Mouse (Mus musculus) hindbrain, embryonic 14.5 days (tissue): ENCODE results near the gene Ak1. TPM values are rescaled to one million over a fixed set of nuclear protein-coding genes. Genes with fewer than 3 reads are reported as not detected.

Source experiments
- ATAC-seq: fragments of 200-750 bp; cut with Nextera tagmentation; 2 replicates; pipeline ENCODE4 v1.8.0; 2017; ENCODE audit warnings: moderate number of reproducible peaks, mild to moderate bottlenecking, moderate TSS enrichment, moderate library complexity; ENCODE audit not compliant: low FRiP score
- DNase-seq: peaks from one replicate; pipeline ENCODE4 v3.0.0-alpha.2; 2015; ENCODE audit warnings: low spot score
- H3K27ac ChIP-seq: fragments of 300-500 bp; sonication (generic); 2 replicates; pipeline ENCODE4 v1.5.1; 2014; ENCODE audit warnings: mild to moderate bottlenecking, moderate library complexity
- H3K27me3 ChIP-seq: fragments of 300-500 bp; sonication (generic); 2 replicates; pipeline ENCODE4 v1.6.1; 2014; ENCODE audit warnings: mild to moderate bottlenecking, low read length, mixed read lengths; ENCODE audit not compliant: control insufficient read depth, insufficient read depth
- H3K36me3 ChIP-seq: fragments of 300-500 bp; sonication (generic); replicated peaks from 2 replicates; pipeline ENCODE4 v1.6.1; 2014; ENCODE audit not compliant: control insufficient read depth, insufficient read depth
- H3K4me1 ChIP-seq: fragments of 300-500 bp; sonication (generic); replicated peaks from 2 replicates; pipeline ENCODE4 v1.6.1; 2014; ENCODE audit warnings: antibody characterized with exemption, low read length, mixed read lengths; ENCODE audit not compliant: control insufficient read depth, insufficient read depth
- H3K4me2 ChIP-seq: fragments of 300-500 bp; sonication (generic); replicated peaks from 2 replicates; pipeline ENCODE4 v1.6.1; 2014; ENCODE audit warnings: mild to moderate bottlenecking, moderate library complexity
- H3K4me3 ChIP-seq: fragments of 300-500 bp; sonication (generic); replicated peaks from 2 replicates; pipeline ENCODE4 v1.5.1; 2014; ENCODE audit warnings: mild to moderate bottlenecking, low read length
- H3K9ac ChIP-seq: fragments of 300-500 bp; sonication (generic); 2 replicates; pipeline ENCODE4 v1.6.1; 2014
- H3K9me3 ChIP-seq: fragments of 300-500 bp; sonication (generic); 2 replicates; pipeline ENCODE4 v1.6.1; 2016; ENCODE audit warnings: low read length; ENCODE audit not compliant: control insufficient read depth
- WGBS: fragments of 180-500 bp; shearing (Covaris S2); extraction: QIAGEN DNeasy Blood & Tissue Kit; methylation state at CpG from one replicate; pipeline ENCODE4 v1.1.7; 2014; 5-methylcytosine and 5-hydroxymethylcytosine counted together
- polyA plus RNA-seq: library from polyadenylated mRNA; unstranded; fragments of >200 nt; fragmentation: Nextera tagmentation; extraction: Ambion mirVana; gene quantifications from 2 replicates; pipeline ENCODE4 v1.2.1, GENCODE M21; 2014

Gene Ak1
- polyA plus RNA-seq, 1 experiment from 2014 or later: 78.1 TPM

- Histone ChIP-seq H3K4me3 (no peak overlapping the region), H3K4me1 (no peaks in the 10 kb centered on the region), H3K4me2 (no peak overlapping the region), H3K9ac (no peak overlapping the region), H3K9me3 (no peaks in the 10 kb centered on the region), H3K36me3 (no peaks in the 10 kb centered on the region), H3K27ac (no peak overlapping the region), H3K27me3 (no peaks in the 10 kb centered on the region)
- WGBS: 64% methylated on average over 9 of the region's 9 CpGs
- no peak for ATAC-seq
- no peak for DNase-seq
Observed at GRCm38 (mm10) chr2:32671907-32672595, 50.5 kb downstream of the Ak1 start.

GRCm38 (mm10) chr2:32673176-32673917 is 51.8 kb downstream of the Ak1 start:
- ATAC-seq: no peak
- no peak overlapping the region for H3K9ac ChIP-seq
- H3K9me3 ChIP-seq: no peaks in the 10 kb centered on the region
- H3K4me2 ChIP-seq: no peak overlapping the region
- DNase-seq: no peak
- no peaks in the 10 kb centered on the region for H3K4me1 ChIP-seq
- 84% methylated on average over 16 of the region's 16 CpGs for WGBS
- H3K4me3 ChIP-seq: no peak overlapping the region
- no peaks in the 10 kb centered on the region for H3K36me3 ChIP-seq
- H3K27ac ChIP-seq: no peak overlapping the region
- H3K27me3 ChIP-seq: no peaks in the 10 kb centered on the region

GRCm38 (mm10) chr2:32676821-32677220 is 55.3 kb downstream of the Ak1 start:
- Histone ChIP-seq H3K27me3 (no peaks in the 10 kb centered on the region), H3K4me1 (no peaks in the 10 kb centered on the region), H3K9ac (no peak overlapping the region), H3K4me2 (no peak overlapping the region), H3K9me3 (no peaks in the 10 kb centered on the region), H3K4me3 (no peak overlapping the region), H3K36me3 (0 out of 2 replicates have a peak, but pooled peaks cover under 1% of the 10 kb centered on the region), H3K27ac (no peak overlapping the region)
- no peak for DNase-seq
- no peak for ATAC-seq
- WGBS: 89% methylated on average over 3 of the region's 3 CpGs

GRCm38 (mm10) chr2:32677683-32678082 is 56.1 kb downstream of the Ak1 start:
- WGBS: 92% methylated on average over 7 of the region's 7 CpGs
- H3K9me3 ChIP-seq: no peaks in the 10 kb centered on the region
- no peak overlapping the region for H3K9ac ChIP-seq
- ATAC-seq: no peak
- H3K4me3 ChIP-seq: no peak overlapping the region
- H3K4me2 ChIP-seq: no peak overlapping the region
- DNase-seq: no peak
- no peak overlapping the region for H3K27ac ChIP-seq
- H3K36me3 ChIP-seq: peaks cover 9% of the 10 kb centered on the region
- no peaks in the 10 kb centered on the region for H3K27me3 ChIP-seq
- H3K4me1 ChIP-seq: no peaks in the 10 kb centered on the region

GRCm38 (mm10) chr2:32680051-32680451 is 58.5 kb downstream of the Ak1 start:
- no peak for ATAC-seq
- no peak for DNase-seq
- WGBS: 62% methylated on average over 7 of the region's 7 CpGs
- Histone ChIP-seq H3K9me3 (no peaks in the 10 kb centered on the region), H3K36me3 (peaks cover 33% of the 10 kb centered on the region), H3K27ac (no peak overlapping the region), H3K4me2 (no peak overlapping the region), H3K4me3 (no peak overlapping the region), H3K9ac (no peak overlapping the region), H3K27me3 (no peaks in the 10 kb centered on the region), H3K4me1 (no peaks in the 10 kb centered on the region)

- 87% methylated on average over 19 of the region's 19 CpGs for WGBS
- Histone ChIP-seq H3K36me3 (peaks cover 43% of the 10 kb centered on the region), H3K4me2 (no peak overlapping the region), H3K27me3 (no peaks in the 10 kb centered on the region), H3K4me3 (no peak overlapping the region), H3K4me1 (no peaks in the 10 kb centered on the region), H3K9me3 (no peaks in the 10 kb centered on the region), H3K27ac (no peak overlapping the region), H3K9ac (no peak overlapping the region)
- DNase-seq (no peak), ATAC-seq (no peak)
Observed at GRCm38 (mm10) chr2:32680961-32681650, 59.5 kb downstream of the Ak1 start.

GRCm38 (mm10) chr2:32681754-32682153 is 60.2 kb downstream of the Ak1 start:
- H3K4me2 ChIP-seq: no peak overlapping the region
- H3K27me3 ChIP-seq: no peaks in the 10 kb centered on the region
- H3K36me3 ChIP-seq: peaks cover 49% of the 10 kb centered on the region
- H3K9me3 ChIP-seq: no peaks in the 10 kb centered on the region
- H3K9ac ChIP-seq: no peak overlapping the region
- no peak overlapping the region for H3K27ac ChIP-seq
- H3K4me3 ChIP-seq: no peak overlapping the region
- DNase-seq (no peak), ATAC-seq (no peak)
- no peaks in the 10 kb centered on the region for H3K4me1 ChIP-seq
- 65% methylated on average over 6 of the region's 6 CpGs for WGBS

- Histone ChIP-seq H3K36me3 (peaks cover 61% of the 10 kb centered on the region), H3K9me3 (no peaks in the 10 kb centered on the region), H3K4me2 (no peak overlapping the region), H3K9ac (no peak overlapping the region), H3K27me3 (no peaks in the 10 kb centered on the region), H3K4me3 (no peak overlapping the region), H3K27ac (no peak overlapping the region), H3K4me1 (no peaks in the 10 kb centered on the region)
- WGBS: 76% methylated on average over 14 of the region's 14 CpGs
- no peak for ATAC-seq
- no peak for DNase-seq
Observed at GRCm38 (mm10) chr2:32682721-32683417, 61.3 kb downstream of the Ak1 start.

GRCm38 (mm10) chr2:32683701-32684100 is 62.1 kb downstream of the Ak1 start:
- Histone ChIP-seq H3K27ac (no peak overlapping the region), H3K36me3 (peaks cover 62% of the 10 kb centered on the region), H3K9ac (no peak overlapping the region), H3K4me1 (no peaks in the 10 kb centered on the region), H3K9me3 (no peaks in the 10 kb centered on the region), H3K4me3 (no peak overlapping the region), H3K27me3 (no peaks in the 10 kb centered on the region), H3K4me2 (no peak overlapping the region)
- 92% methylated on average over 10 of the region's 10 CpGs for WGBS
- ATAC-seq (no peak), DNase-seq (no peak)
